Mouse (Mus musculus) intestine, embryonic 14.5 days (tissue): ENCODE data around the gene Prok1. TPM values are rescaled to one million over a fixed set of nuclear protein-coding genes. Genes with fewer than 3 reads are reported as not detected.

Experiments used
- ATAC-seq: fragments of 200-750 bp; cut with Nextera tagmentation; replicated peaks from 2 replicates; pipeline ENCODE4 v1.8.0; 2017; ENCODE audit warnings: low read depth, moderate number of reproducible peaks, moderate TSS enrichment, moderate library complexity; ENCODE audit not compliant: low FRiP score, low TSS enrichment
- DNase-seq: peaks from one replicate; pipeline ENCODE4 v3.0.0-alpha.2; 2018; ENCODE audit warnings: low spot score
- H3K27ac ChIP-seq: fragments of 300-500 bp; sonication (generic); 2 replicates; pipeline ENCODE4 v1.5.1; 2014; ENCODE audit warnings: low read depth, mild to moderate bottlenecking, control low read depth
- H3K27me3 ChIP-seq: fragments of 300-500 bp; sonication (generic); replicated peaks from 2 replicates; pipeline ENCODE4 v1.6.1; 2014; ENCODE audit warnings: low read length, control low read depth; ENCODE audit not compliant: control insufficient read depth, insufficient read depth
- H3K36me3 ChIP-seq: fragments of 300-500 bp; sonication (generic); 2 replicates; pipeline ENCODE4 v1.6.1; 2014; ENCODE audit warnings: low read length, control low read depth; ENCODE audit not compliant: control insufficient read depth, insufficient read depth
- H3K4me1 ChIP-seq: fragments of 300-500 bp; sonication (generic); replicated peaks from 2 replicates; pipeline ENCODE4 v1.6.1; 2014; ENCODE audit warnings: low read length, control low read depth, mixed read lengths; ENCODE audit not compliant: control insufficient read depth, insufficient read depth
- H3K4me2 ChIP-seq: fragments of 300-500 bp; sonication (generic); 2 replicates; pipeline ENCODE4 v1.6.1; 2014; ENCODE audit warnings: low read length
- H3K4me3 ChIP-seq: fragments of 300-500 bp; sonication (generic); 2 replicates; pipeline ENCODE4 v1.5.1; 2014; ENCODE audit warnings: low read depth, low read length, control low read depth, mixed read lengths
- H3K9ac ChIP-seq: fragments of 300-500 bp; sonication (generic); 2 replicates; pipeline ENCODE4 v1.6.1; 2014; ENCODE audit warnings: mild to moderate bottlenecking, low read length
- H3K9me3 ChIP-seq: fragments of 300-500 bp; sonication (generic); 2 replicates; pipeline ENCODE4 v1.6.1; 2016; ENCODE audit warnings: low read length, control low read depth; ENCODE audit not compliant: control insufficient read depth
- WGBS: fragments of 180-500 bp; shearing (Covaris S2); extraction: QIAGEN DNeasy Blood & Tissue Kit; methylation state at CpG from one replicate; pipeline ENCODE4 v1.1.7; 2014; 5-methylcytosine and 5-hydroxymethylcytosine counted together
- polyA plus RNA-seq: library from polyadenylated mRNA; unstranded; fragments of >200 nt; fragmentation: Nextera tagmentation; extraction: Ambion mirVana; gene quantifications from 2 replicates; pipeline ENCODE4 v1.2.1, GENCODE M21; 2014

Gene Prok1
- polyA plus RNA-seq, 1 experiment from 2014 or later, result not detected

DNA sequence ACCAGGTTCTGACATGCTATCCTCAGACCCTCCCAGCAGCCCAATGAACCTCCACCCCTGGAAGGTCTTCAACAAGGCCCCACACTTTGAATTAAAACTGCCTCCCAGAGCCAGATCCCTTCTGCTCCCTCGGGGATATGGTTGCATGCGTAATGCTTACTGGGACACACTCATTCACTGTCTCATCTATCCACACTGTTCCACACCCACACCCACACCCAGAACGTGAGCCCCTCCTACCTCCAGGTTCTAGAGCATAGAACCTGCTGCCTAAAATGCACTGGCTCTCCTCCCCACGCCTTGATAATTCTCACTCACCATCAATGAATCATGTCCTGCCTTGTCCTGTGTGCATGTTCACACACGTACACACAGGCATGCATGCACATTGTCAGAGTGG is 24.9 kb downstream of the Prok1 start:
- Histone ChIP-seq H3K27ac (no peak overlapping the region), H3K4me1 (no peaks in the 10 kb centered on the region), H3K9me3 (no peaks in the 10 kb centered on the region), H3K4me2 (no peak overlapping the region), H3K4me3 (no peak overlapping the region), H3K36me3 (no peaks in the 10 kb centered on the region), H3K27me3 (no peaks in the 10 kb centered on the region), H3K9ac (no peak overlapping the region)
- WGBS, result 80% methylated on average over 5 of the region's 5 CpGs
- DNase-seq (no peak), ATAC-seq (no peak)

DNA sequence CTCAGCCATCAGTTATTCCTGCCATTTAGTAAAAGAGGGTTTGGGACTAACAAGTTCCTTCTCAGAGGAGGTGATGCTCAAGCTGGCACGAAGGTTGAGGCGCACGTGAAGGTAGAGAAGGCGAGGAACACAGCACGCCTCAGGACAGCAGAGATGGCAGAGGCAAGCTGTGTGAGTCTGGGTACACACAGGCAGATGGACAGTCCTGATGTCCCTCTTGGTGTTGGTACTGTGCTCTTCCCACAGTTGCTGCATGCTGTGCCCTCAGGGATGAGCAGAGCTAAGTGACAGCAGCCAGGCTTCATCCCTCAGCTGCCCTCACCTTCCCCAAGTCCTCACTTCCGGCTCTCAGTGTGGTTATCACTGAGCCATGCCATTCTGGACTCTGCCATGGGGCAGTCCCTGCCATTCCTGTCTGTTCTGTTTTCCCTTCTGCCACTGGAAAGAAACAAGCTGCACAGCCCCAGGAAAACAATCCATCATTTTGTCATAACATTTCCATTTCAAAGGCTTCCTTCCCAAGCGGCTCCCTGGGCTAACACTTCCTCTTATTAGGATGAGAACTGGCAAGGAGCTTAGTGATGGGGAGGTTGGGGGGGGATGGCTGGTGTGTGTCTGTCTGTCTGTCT is 31.8 kb downstream of the Prok1 start:
- H3K36me3 ChIP-seq, result no peaks in the 10 kb centered on the region
- no peak for DNase-seq
- no peaks in the 10 kb centered on the region for H3K4me1 ChIP-seq
- H3K9ac ChIP-seq, result no peak overlapping the region
- no peak overlapping the region for H3K4me3 ChIP-seq
- no peak for ATAC-seq
- H3K27ac ChIP-seq, result no peak overlapping the region
- no peaks in the 10 kb centered on the region for H3K9me3 ChIP-seq
- H3K4me2 ChIP-seq, result no peak overlapping the region
- H3K27me3 ChIP-seq, result no peaks in the 10 kb centered on the region
- 60% methylated on average over 7 of the region's 7 CpGs for WGBS

DNA sequence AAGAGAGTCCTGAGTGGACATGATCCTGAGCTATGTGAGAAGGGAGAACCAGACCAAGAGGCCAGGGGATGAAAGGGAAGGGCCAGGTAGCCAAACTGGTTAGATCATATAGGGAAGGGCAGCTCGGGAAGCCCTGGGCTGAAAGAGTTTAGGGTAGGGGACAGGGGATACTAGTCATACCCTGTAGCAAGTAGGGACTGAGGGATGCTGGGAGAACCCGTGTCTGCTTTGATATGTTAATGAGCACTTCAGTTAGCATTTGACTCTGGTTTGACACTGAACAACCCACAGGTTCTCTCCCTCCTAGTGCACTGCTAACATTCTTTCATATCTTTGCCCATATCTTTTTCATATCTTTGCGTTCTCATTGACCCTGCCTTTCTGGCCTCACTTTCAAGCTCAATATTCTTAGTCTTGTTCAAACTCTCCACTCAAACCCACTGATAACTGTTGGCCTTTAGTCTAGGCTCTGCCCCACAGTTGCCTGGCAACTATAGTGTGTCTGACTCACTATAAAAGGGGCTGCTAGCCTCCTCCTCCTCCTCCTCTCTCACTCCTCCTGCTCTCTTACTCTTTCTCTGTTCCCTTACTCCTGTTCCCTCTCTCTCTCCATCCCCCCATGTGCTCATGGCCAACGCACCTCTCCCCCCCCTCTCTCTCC is 32.9 kb downstream of the Prok1 start:
- no peaks in the 10 kb centered on the region for H3K36me3 ChIP-seq
- H3K27me3 ChIP-seq, result no peaks in the 10 kb centered on the region
- WGBS, result 33% methylated on average over 4 of the region's 4 CpGs
- DNase-seq (no peak), ATAC-seq (peak; percentile 48; the same call in 1 of the 2 replicates)
- no peak overlapping the region for H3K4me2 ChIP-seq
- no peaks in the 10 kb centered on the region for H3K9me3 ChIP-seq
- no peak overlapping the region for H3K27ac ChIP-seq
- no peaks in the 10 kb centered on the region for H3K4me1 ChIP-seq
- H3K9ac ChIP-seq, result no peak overlapping the region
- no peak overlapping the region for H3K4me3 ChIP-seq

DNA sequence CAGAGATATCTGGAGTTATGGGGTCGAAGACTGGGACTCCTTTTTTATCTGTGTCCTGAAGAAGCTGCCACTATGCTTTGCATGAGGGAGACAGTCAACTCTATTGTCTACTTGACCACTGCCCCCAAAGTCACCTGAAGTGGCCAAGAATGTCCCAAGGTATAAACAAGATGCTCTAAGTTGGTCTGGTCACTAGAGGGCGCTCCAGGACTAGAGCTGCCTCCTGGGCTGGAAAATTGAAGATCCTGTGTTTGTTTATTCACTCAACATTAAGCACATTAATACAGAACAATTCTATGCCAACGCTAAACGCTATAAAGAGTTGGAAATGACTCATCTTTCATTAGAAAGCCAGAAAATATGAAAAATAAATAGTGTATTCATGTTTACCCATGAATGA is 33.5 kb downstream of the Prok1 start:
- H3K36me3 ChIP-seq, result no peaks in the 10 kb centered on the region
- H3K4me3 ChIP-seq, result no peak overlapping the region
- H3K9ac ChIP-seq, result no peak overlapping the region
- ATAC-seq (no peak), DNase-seq (peak; percentile 86)
- WGBS, result 7% methylated on average over 4 of the region's 4 CpGs
- no peaks in the 10 kb centered on the region for H3K27me3 ChIP-seq
- no peaks in the 10 kb centered on the region for H3K9me3 ChIP-seq
- no peak overlapping the region for H3K4me2 ChIP-seq
- no peaks in the 10 kb centered on the region for H3K4me1 ChIP-seq
- no peak overlapping the region for H3K27ac ChIP-seq

DNA sequence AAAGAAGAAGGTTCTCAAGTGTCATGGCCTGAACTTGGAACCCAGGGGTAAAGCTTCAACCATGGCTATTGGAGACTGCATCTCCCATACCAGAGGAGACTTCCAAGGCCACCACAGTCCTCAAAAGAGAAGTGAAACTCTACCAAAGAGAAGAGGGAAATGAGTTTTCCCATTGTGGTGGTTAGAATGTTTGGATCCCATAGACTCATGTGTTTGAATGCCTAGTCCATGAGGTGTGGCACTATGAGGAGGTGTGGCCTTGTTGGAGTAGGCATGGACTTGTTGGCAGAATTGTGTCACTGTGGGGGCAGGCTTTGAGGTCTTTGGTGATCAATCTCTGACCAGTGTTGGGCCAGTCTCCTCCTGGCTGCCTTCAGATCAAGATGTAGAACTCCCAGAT is 34.3 kb downstream of the Prok1 start:
- Histone ChIP-seq H3K9ac (no peak overlapping the region), H3K4me2 (no peak overlapping the region), H3K27ac (no peak overlapping the region), H3K36me3 (no peaks in the 10 kb centered on the region), H3K9me3 (no peaks in the 10 kb centered on the region), H3K4me3 (no peak overlapping the region), H3K4me1 (no peaks in the 10 kb centered on the region), H3K27me3 (no peaks in the 10 kb centered on the region)
- DNase-seq (no peak), ATAC-seq (no peak)

DNA sequence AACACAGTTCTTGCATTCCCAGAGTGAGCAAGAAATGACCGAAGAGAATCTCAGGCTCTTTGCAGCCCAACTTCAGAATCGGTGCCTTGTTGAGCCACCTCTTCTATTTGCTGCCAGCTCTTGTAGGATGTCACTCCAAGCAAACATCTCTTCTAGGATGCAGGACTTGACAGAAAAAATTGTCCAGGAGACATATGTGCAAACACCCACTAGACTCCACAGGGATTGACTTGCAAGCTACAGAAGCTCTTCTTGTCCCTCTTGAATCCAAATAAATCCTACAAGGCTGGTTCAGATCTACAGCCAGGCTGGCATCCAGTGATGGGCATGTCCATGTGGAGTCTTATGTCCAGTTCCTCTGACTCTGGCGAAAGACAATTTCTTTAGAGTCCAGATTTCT is 35.1 kb downstream of the Prok1 start:
- no peak overlapping the region for H3K4me3 ChIP-seq
- no peak overlapping the region for H3K9ac ChIP-seq
- H3K27ac ChIP-seq, result no peak overlapping the region
- ATAC-seq (no peak), DNase-seq (no peak)
- no peaks in the 10 kb centered on the region for H3K4me1 ChIP-seq
- H3K27me3 ChIP-seq, result no peaks in the 10 kb centered on the region
- no peak overlapping the region for H3K4me2 ChIP-seq
- no peaks in the 10 kb centered on the region for H3K36me3 ChIP-seq
- WGBS, result 81% methylated on average over 3 of the region's 3 CpGs
- no peaks in the 10 kb centered on the region for H3K9me3 ChIP-seq

DNA sequence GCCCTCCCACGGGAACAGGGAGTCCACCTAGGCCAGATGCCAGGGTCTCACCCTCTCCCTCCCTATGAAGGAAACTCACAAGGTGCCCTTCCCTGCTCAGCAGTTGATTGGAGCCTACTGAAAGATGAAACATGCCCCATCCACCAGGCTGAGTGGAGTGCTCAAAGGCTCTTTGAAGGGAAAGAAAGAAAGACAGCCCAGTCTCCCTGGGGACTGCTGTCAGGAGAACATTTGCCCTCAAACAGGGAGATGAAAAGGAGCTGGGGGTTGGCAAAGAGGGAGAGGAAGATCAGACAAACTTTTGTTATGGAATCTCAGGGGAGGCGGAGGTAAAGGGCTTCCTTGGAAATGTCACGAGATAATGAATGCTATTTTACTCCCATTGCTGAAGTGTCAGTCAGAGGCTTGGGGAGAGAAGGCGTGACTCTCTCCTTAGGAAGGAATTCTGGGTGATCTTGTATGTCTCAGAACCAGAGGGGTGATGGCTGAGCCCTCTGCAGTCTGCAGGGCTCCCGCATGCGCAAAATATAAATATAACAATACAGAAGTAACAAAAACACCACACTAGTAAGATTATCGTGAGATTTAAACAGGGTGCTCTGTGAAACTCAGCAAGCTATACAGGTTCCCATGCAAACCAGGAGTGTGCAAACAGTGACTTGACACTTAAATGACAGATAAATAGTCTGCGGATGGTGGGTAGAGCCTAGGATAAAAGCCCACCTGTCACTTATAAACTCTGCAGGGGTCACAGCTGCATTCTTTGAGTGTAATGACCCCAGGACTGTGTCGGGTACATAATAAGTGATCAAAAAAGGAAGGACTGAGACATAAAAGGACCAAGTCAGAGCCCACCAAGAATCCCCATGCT is 38.0 kb downstream of the Prok1 start:
- Histone ChIP-seq H3K27ac (no peak overlapping the region), H3K4me1 (no peaks in the 10 kb centered on the region), H3K4me2 (no peak overlapping the region), H3K27me3 (no peaks in the 10 kb centered on the region), H3K36me3 (no peaks in the 10 kb centered on the region), H3K9me3 (no peaks in the 10 kb centered on the region), H3K9ac (no peak overlapping the region), H3K4me3 (no peak overlapping the region)
- DNase-seq, result no peak
- ATAC-seq, result no peak
- 32% methylated on average over 9 of the region's 9 CpGs for WGBS

DNA sequence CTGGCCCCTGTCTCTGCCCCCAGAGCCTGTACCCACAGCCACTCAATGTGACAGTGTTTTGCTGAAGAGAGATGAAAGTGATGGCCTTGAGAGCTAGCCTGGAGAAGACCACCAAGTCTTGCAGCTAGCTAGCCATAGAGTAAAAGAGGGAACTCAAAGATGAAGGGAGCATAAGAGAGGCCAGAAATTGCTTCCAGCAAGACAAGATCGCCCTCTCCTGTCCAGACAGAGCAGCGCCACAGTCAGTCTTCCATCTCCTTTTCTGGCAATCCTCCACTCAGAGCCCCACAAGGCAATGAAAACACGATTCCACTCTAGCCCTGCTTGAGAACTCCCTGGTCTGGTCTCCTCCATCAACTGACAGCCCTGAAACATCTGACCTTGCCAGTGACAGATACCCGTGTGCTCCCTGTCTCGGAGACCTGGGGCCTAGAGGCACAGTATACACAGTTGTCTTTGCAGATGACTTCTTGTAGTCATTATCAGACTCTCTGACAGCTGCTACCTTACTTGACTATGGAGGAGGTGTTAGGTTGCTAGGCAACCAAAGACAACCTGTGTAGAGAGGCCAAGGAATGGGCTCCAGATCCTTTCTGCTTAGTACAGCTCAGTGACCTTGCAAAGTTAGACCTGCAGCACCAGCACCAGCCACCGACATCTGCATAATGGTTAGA is 51.1 kb downstream of the Prok1 start:
- Histone ChIP-seq H3K27ac (no peak overlapping the region), H3K27me3 (0 out of 2 replicates have a peak, but pooled peaks cover 5% of the 10 kb centered on the region), H3K9me3 (no peaks in the 10 kb centered on the region), H3K4me2 (no peak overlapping the region), H3K36me3 (no peaks in the 10 kb centered on the region), H3K9ac (no peak overlapping the region), H3K4me3 (no peak overlapping the region), H3K4me1 (no peaks in the 10 kb centered on the region)
- ATAC-seq (no peak), DNase-seq (no peak)
- 35% methylated on average over 6 of the region's 6 CpGs for WGBS
